Mouse (Mus musculus) 3T3-L1 (cell line): ENCODE data around the gene Zfp462.
A peak's percentile ranks its signal among the peaks of the same experiment; 100 is the strongest.
"Not testable (repeated sequence)": the region's sequence is repeated elsewhere in the genome, so short reads cannot be mapped to it uniquely, and the experiment has no call there.

Experiments used
- DNase-seq: peaks from one replicate; pipeline ENCODE4 v3.0.0-alpha.2; 2015; ENCODE audit warnings: low read depth, low spot score

Zfp462 gene

DNA sequence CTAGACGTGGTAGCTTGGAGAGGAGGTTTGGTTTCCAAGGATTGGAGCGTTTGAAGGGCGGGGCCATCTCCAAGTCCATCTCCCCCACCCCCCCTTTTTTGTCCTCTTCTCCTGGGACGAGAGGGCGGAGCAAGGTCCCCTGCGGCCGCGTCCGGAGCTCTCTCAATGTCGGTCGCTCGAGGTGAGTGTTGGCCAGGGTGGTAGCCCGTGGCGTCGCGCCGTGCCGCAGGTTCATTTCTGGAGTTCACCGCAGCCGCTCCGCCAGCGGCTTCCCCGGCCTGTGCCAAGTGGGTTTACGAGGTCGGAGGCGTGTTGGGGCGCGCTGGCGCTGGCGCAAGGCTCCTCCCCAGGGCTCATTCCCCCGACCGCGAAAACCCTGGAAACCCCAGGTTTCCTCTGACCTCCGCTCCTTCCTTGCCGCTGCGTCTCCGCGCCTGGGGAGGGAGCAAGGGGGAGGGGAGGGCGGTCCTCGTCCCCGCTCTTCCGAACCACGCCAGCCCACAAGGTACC is at the start of gene Zfp462:
TSS of gene Zfp462 (plus strand) at position 128 of the 510 bp plus-strand sequence.
- peak; percentile 31 for DNase-seq

DNA sequence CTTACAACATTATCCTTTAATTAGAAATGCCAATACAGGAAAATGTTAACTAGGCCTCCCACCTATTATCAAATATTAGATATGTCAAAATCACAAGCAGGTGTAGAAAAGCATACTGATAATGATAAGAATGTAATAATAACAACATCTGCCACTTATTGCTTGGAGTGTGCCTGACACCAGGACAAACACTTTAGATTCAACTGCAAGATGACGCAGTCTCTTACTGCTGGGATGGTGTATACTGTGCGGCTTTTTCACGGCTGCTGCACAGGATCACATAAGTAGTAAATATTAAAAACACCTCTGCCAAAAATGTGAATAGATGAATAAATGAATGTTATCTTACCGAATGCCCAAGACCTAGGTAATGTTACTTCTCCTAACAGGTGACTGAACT is 48.8 kb upstream of the Zfp462 start:
- no peak for DNase-seq

DNA sequence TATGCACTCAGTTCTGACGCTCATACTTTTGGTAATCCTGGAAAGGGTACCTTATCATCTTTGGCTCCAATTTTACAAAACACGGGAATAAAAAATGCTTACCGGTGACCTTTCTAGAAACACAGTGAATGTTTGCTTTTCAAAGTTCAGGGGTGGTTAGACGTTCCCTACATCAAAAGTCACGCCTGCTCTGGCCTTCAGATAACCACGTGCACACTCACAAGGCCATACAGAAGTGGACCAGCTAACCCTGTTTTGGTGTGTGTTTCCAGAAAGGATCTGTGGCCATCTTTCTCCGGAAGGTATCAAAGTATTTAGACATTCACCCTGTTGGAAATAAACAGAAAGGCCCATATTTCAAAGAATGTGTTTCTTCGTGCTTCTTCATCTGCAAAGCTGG is 40.2 kb upstream of the Zfp462 start:
- no peak for DNase-seq

DNA sequence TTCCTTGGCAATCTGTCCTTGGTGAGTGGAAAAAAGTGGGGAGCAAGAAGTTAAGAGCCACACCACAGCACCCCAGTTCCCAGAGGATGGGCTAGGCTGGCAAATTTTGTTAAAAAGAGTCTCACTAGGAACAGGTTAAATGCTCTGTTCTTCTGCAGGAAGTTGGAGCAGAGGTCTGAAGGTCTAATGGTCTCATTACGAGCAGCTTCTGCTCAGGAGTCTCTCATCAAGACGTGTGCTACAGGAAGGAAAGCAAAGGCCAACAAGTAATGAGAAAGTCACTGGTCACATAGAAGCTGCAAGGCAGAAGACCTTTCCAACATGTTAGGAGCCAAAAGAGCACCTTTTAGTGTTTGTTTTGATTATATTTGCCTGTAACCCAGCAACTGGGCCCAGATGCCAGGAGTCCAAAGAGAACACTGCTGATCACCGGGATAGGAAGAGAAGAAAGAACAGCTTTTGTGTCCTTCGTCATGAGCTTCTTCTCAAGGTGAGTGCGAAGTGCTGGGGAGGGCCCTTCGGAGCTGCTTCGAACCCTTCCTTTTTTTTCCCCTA is 39.4 kb upstream of the Zfp462 start:
- no peak for DNase-seq

DNA sequence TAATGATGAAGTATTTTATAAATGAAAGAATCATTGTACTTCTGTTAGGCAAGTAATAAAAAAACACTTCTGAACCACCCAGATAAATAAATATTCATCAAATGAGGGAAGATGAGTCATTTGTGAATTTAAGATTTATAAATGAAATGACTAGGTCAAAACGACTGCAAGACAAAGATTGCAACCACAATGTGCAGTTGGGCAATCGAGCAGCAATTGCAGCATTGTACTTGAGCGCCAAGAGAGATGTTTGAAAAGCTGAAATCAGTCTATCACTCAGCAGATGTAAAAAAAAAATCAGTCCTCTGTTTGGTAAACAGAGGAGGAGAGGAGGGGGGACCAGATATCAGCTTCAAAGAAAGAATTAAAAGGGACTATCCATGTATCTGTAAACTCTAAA is 34.5 kb upstream of the Zfp462 start:
- peak; percentile 38 for DNase-seq

DNA sequence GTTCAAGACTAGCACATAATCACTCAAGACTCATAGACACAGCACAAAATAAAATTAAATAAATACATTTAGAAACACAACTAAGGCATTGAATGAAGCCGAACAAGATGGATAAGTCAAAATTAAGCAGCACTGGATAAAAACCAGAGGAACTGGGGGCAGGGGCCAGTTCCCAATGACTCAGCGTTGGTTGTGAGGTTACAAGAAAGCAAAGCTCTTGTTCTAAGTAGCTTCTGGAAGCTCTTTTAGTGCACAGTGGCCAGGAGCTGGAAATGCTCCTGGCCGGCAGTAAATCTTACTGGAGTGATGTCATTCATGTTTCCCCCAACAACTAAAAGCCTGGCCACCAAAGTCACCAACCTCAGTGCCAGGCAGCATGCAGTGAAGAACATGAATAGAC is 26.6 kb upstream of the Zfp462 start:
- peak; percentile 40 for DNase-seq

DNA sequence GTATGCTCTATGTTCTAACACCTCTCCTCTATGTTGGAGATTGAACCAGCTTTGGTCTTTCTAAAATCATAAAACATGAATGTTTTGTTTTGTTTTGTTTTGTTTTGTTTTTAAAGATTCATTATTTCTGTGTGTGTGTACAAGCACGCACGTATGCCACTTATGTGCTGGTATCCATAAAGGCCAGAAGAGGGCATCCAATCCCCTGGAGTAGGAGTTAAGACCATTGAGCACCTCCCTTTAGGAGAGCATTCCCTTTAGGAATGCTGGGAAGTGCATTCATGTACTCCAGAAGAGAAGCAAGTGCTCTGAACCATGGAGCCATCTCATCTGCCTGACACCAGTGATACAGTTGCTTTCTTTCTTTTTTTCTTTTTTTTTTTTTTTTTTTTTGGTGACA is 21.5 kb upstream of the Zfp462 start:
- no peak for DNase-seq

DNA sequence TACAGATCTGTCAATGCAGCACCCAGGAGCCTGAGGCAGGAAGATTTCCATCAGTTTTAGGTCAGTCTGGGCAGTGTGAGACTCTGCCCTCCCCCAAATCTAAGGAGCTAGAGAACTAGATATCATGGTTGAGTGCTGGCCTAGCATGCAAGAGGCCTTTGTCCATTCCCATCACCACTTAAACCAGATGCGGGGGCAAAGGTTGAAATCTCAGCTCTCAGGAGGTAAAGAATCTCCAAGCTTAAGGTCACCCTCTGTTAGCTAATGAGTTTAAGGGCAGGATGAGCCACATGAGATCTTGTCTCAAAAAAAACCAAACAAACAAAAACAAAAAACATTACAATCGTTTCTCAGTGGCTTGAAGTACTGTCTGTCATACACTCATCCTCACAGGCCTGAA is 20.5 kb upstream of the Zfp462 start:
- DNase-seq, result no peak

DNA sequence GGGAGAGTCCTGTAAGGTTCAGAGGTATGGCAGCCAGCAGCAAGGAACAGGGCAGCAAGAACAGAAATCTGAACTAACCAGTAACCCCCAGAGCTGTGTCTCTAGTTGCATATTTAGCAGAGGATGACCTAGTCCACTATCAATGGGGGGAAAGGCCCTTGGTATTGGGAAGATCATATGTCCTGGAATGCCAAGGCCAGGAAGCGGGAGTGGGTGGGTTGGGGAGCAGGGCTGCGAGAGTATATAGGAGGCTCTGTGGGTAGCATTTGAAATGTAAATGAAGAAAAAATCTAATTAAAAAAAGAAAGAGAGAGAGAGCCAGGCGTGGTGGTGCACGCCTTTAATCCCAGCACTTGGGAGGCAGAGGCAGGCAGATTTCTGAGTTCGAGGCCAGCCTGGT is 18.4 kb upstream of the Zfp462 start:
- DNase-seq, result not testable (repeated sequence)

DNA sequence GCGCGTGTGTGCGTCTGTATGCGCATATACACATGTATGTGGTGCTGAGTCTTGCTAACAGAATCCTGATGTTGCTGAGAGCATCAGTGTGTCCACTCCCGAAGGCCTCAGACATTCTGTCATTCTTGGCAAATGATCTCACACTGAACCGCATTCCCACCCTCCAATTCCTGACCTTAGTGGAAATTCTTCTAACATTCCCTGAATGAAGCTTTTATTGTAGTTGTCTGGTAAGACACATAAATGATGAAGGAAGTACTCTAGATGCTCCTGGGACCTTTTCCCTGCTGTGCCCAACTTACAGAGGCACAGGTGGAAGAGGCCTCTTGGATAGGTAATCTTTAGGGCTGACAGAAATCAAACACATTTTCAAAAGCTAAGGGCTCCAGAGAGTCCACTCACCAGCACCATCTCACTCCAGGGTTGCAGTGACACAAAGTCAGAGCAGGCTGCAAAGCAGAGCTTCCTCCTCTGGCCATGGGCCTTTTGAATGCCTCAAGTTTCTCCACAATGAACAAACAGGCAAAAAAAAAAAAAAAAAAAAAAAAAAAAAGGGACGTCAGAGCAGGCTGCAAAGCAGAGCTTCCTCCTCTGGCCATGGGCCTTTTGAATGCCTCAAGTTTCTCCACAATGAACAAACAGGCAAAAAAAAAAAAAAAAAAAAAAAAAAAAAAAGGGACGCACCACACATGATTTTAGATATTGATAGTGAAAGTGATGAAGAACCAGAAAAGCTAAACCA is 17.4 kb upstream of the Zfp462 start:
- DNase-seq, result not testable (repeated sequence)

DNA sequence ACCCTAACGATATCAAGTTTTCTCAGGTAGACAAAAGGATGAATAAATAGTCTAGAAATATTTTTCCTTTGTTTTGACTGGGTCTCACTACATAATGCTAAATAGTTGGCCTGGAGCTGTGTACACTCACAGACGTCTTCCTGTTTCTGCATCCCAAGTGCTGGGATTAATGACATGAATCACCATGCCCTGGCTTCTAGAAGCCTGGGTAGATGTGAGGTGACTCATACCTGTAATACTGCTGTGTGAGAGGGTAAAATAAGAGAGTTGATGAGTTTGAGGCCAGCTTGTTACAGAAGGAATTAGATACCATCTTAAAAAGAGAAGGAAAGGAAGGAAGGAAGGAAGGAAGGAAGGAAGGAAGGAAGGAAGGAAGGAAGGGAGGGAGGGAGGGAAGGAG is 15.2 kb upstream of the Zfp462 start:
- peak; percentile 76 for DNase-seq

DNA sequence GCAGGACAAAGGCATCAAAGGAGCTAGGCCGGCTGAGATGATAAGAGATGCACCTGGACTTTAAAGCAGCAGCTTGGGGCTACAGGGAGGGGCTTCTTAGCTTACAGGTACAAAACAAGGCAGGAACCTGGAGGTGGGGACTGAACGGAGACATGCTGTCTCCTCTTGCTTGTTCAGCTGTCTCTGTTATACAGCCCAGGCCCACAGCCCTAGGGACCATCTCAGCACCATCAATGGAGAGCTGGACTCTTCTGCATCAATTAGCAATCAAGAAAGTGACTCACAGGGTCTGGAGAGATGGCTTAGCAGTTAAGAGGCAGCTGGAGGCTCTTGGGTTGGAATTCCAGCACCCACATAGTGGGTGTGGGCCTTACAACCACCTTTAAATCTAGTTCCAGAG is 12.2 kb upstream of the Zfp462 start:
- DNase-seq, result no peak

DNA sequence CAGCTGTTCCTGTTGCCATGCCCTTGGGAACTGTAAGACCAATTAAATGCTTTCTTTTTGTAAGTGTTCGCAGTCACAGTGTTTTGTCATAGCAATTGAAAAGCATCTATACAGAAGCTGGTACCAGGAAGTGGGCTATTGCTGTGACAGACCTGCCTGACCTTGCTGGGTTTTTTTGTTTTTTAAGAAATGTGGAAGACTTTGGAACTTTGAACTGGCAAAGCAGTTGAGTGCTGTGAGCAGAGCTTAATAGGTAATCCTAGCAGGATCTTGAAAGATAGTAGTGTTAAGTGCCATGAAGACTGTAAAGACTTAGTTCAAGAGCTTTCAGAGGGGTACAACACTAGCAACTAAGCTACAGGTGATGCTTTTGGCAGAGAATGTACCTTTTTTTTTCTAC is 7.7 kb upstream of the Zfp462 start:
- DNase-seq, result no peak

DNA sequence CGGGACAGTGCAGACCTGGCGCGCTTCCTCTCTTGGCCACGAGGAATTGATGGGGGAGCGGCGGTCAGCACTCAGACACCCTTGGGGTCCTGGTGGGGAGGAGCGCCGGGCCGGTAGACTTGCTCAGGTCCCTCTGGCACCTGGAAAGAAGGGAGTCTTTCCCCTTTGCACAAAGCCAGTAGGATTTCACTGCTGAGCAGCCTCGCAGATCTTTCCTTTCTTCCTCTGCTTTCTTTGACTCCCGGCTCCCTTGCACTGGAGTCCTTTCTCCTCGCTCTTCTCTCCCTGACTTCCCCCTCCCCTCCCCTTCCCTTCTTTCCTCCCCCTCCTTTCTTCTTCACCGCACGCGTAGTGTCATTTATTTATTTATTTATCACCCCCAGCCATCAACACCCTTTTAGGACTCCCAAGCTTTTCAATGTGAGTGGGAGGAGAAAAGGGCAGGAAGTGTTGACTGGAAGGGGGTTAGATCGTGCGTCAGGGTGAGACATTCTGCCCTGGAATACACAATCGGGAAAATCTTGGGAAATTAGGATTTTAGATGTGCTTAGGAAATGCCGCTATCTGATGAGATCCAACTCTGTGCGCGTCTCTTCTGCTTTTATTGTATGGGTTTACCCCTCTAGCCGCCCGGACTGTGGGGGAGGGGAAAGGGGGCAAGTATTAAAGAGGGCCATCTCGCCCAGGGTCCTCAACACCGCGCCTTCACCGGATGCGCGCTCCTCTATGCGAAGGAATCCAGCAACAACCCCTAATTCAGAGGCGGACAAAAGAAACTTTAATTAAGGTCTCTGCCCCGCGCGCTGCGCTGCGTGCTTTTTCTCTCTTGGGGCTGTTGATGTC is 976 bp downstream of the Zfp462 start:
- peak; percentile 40 for DNase-seq

DNA sequence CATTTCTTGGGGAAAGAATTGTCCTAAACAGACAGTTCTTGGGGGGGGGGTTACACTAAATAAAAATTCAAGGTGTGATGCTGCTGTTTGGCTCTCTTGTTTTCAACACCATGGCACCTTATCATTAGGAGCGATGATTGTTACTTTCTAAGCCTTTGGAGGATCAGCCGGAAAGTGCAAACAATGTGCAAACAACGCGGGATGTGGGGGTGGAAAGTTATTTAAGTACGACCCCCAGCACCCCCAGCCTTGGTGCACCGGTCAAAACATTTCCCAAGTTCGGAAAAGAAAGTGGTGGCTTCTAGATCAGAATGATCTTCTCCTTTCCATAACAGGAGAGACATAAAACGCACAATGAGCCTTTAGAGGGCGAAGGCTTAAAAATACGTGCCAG is 1.8 kb downstream of the Zfp462 start:
- DNase-seq, result no peak

DNA sequence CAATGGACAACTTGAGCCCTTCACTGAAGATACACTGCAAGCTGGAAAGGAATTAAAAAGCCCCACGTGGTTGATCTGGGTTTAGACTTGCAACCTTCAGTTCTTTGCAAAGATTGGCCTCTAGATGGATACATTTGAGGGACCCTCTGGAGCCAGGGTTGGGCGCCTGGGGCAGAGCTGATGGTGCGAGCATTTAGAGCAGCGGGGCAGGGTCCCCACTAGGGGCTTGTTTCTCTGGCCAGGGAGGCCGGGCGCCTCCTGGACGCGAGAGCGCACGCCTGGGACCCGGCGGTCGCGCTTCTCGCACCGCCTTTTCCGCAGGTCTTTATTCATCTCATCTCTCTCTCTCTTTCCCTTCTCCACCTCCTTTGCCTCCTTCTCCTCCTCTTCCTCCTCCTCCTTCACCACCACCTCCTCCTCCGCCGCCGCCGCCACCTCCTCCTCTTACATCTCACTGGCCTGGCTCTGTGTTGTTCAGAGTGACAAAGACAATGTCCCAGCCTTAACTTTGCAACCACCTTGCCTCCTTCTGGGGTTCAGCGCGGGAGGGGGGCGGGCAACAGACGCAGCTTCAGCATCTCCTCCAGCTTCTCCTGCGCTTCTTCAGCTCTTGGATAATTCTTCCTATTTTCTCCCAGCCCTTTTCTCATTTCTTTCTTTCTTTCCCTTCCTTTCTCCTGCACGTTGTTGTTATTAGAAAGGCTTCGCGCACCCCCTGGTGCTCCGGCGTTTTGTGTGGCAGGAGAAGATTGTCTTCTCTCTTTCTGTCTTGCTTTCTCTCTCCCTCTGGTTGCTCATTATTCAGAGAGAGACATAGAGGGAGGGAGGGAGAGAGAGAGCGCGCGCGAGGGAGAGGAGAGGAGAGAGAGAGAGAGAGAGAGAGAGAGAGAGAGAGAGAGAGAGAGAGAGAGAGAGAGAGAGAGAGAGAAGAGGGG is 2.5 kb downstream of the Zfp462 start:
- peak; percentile 84 for DNase-seq

DNA sequence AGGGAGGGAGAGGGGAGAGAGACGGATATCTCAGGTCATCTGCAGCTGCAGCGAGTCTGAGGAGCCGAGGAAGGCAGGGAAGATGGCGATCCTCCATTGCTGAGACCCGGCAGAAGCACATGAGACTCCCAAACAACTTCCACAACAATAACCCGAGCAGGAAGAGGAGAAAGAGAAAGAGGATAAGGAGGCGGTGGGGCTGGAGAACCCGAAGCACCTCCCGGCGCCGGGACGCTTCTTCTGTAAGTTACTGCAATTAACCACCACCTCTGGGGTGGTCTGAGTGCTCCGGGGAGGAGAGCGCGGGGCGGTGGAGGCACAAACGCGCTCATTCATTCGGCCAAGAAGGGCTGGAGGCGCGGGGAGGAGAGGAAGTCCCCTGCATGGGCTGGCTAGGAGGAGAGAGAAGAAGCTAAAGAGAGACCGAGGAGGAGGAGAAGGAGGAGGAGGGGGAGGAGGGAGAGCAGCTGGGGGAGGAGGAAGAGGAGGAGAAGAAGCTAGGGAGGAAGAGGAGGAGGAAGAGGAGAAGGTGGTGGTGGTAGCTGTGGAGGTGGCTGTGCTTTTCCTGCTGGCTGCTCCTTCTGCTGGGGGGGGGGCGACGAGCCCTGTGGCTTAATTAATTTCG is 3.3 kb downstream of the Zfp462 start:
- DNase-seq, result peak; percentile 68

DNA sequence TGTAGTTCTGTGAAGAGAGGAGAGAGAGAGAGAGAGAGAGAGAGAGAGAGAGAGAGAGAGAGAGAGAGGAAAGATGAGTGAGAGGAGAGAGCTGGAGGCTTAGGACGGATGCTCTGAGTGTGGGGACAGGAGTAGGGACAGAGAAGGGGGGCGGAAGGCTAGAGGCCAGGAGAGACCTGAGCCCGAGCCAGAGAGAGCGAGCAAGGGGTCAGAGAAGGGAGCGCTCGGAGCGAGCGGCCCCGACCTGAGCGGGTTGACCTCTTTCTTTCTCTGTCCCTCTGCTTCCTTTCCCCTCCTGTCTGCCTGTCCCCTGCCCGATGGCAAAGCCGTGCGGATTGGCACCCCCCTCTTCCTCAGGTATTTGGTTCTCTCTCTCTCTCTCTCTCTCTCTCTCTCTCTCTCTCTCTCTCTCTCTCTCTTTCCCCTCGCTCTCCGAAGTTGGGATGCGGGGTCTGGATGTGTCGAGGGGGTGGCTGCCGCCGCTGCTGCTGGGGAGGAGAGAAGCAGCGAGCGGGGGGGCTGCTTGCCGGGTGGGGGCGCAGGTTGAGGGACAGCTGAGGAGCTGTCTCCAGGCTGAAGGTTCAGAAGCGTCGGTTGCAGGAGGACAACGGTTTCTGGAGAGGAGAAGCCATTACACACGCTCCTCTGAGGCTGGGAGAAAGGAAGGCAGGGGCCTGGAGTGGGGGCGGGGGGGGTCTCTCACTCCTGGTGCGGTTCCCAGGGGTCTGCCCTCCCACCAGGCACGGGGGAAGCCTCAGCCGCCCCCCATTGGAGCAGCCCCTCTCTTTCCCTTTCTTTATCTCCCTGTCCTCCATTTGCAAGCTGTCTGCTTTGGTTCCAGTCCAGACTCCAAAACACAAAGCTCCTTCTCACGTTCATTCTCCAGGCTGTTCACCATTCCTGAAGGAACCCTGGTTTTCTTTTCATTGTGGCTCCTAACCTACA is 4.0 kb downstream of the Zfp462 start:
- peak; percentile 56 for DNase-seq

DNA sequence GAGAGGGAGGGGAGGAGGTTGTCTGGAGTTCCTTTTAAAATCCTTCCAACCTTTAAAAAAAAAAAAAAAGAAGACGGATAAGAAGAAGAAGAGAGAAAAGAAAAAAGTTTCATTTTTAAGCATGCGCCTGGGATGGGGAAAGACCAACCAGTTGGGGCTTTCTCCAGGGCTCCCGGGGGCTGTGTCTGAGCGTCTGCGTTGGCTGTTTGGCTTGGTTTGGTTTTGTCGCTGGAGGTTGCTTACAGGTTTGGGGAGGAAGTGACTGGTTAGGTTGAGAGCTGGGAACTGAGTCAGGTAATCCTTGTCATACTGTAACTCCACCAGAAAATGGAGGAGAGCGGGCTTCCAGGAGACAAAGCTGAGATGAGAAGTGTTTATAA is 4.7 kb downstream of the Zfp462 start:
- peak; percentile 65 for DNase-seq

DNA sequence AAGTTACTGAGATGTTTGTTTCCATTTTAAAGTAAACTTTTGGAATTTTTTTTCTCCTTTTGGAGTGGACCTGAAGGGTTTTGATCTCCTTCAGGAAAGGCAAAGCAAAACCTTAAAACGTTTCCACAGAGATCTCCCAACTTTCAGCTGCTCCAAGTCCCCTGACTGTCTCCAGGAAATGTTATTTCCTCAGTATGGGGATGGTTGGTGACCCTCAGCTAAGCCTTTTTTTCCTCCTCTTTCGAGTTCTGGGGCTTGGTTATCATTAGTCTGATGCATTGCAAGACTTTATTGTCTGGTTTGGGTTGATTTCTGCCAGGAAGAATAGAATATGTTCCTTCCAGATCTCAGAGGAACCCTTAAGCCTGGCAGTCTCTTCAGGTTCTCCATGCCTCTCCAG is 5.3 kb downstream of the Zfp462 start:
- DNase-seq, result no peak
